Mouse (Mus musculus): Measurements from ENCODE around the gene Nudc.
"Not testable (repeated sequence)": the region's sequence is repeated elsewhere in the genome, so short reads cannot be mapped to it uniquely, and the experiment has no call there.

The Nudc gene

GRCm38 (mm10) chr4:133532777-133533176 lies 13.0 kb downstream of the Nudc start:
- DNase-seq, result no peak

- no peak for DNase-seq
Measured at GRCm38 (mm10) chr4:133527788-133528187, 18.0 kb downstream of the Nudc start.

GRCm38 (mm10) chr4:133521502-133521901 lies 24.3 kb downstream of the Nudc start:
- no peak for DNase-seq

GRCm38 (mm10) chr4:133519369-133519665 lies 26.5 kb downstream of the Nudc start:
- no peak for DNase-seq

- peak; percentile 74 for DNase-seq
Measured at GRCm38 (mm10) chr4:133518601-133519368, 27.0 kb downstream of the Nudc start, which contains the start of gene Kdf1. Gene Kdf1 (plus strand): TSS chr4:133518963.

GRCm38 (mm10) chr4:133512972-133513371 lies 32.8 kb downstream of the Nudc start:
- peak; percentile 87 for DNase-seq

- DNase-seq, result not testable (repeated sequence)
Measured at GRCm38 (mm10) chr4:133512511-133512910, 33.3 kb downstream of the Nudc start.

- DNase-seq, result no peak
Measured at GRCm38 (mm10) chr4:133511050-133511449, 34.7 kb downstream of the Nudc start.

GRCm38 (mm10) chr4:133508990-133509389 lies 36.8 kb downstream of the Nudc start:
- no peak for DNase-seq

- DNase-seq, result no peak
Measured at GRCm38 (mm10) chr4:133506573-133506972, 39.2 kb downstream of the Nudc start.

- no peak for DNase-seq
Measured at GRCm38 (mm10) chr4:133504755-133505485, 40.9 kb downstream of the Nudc start.

GRCm38 (mm10) chr4:133504300-133504699 lies 41.5 kb downstream of the Nudc start:
- no peak for DNase-seq

- DNase-seq, result no peak
Measured at GRCm38 (mm10) chr4:133501514-133501913, 44.3 kb downstream of the Nudc start.

GRCm38 (mm10) chr4:133498160-133498724 lies 47.6 kb downstream of the Nudc start, which contains the start of gene Trnp1:
Gene Trnp1 (minus strand): TSS chr4:133498550.
- DNase-seq, result peak; percentile 80

- DNase-seq, result no peak
Measured at GRCm38 (mm10) chr4:133497461-133498159, 48.2 kb downstream of the Nudc start.

GRCm38 (mm10) chr4:133496738-133497445 lies 48.9 kb downstream of the Nudc start:
- DNase-seq, result no peak

- no peak for DNase-seq
Measured at GRCm38 (mm10) chr4:133495711-133496110, 50.1 kb downstream of the Nudc start.

GRCm38 (mm10) chr4:133494867-133495266 lies 50.9 kb downstream of the Nudc start:
- no peak for DNase-seq

- peak; percentile 96 for DNase-seq
Measured at GRCm38 (mm10) chr4:133494432-133494831, 51.4 kb downstream of the Nudc start.

- peak; percentile 47 for DNase-seq
Measured at GRCm38 (mm10) chr4:133493895-133494294, 51.9 kb downstream of the Nudc start.

GRCm38 (mm10) chr4:133491800-133492199 lies 54.0 kb downstream of the Nudc start:
- DNase-seq, result peak; percentile 60

- no peak for DNase-seq
Measured at GRCm38 (mm10) chr4:133489489-133490245, 56.1 kb downstream of the Nudc start.
